Mouse (Mus musculus) stomach, postnatal 0 days (tissue): ENCODE measurements around the gene Akap1.

Experiments
- CTCF ChIP-seq: IDR thresholded peaks from 2 replicates; pipeline ENCODE4 v1.5.1; 2016; ENCODE audit warnings: antibody characterized with exemption, low read depth, mild to moderate bottlenecking, moderate library complexity
- EP300 ChIP-seq: optimal IDR thresholded peaks from 2 replicates; pipeline ENCODE3; 2016; ENCODE audit warnings: antibody characterized with exemption

GRCm38 (mm10) chr11:88864458-88865197 is at the start of gene Akap1:
- TF ChIP-seq CTCF (no peak), EP300 (peak; percentile 90)
